Mouse (Mus musculus) cerebral cortex, adult 2 months (tissue): ENCODE measurements around the gene Intu.

ENCODE experiments used
- WGBS: fragments of 180-500 bp; shearing (Covaris S2); methylation state at CpG from one replicate; pipeline ENCODE4 v1.1.7; 2018; 5-methylcytosine and 5-hydroxymethylcytosine counted together

Intu gene

DNA sequence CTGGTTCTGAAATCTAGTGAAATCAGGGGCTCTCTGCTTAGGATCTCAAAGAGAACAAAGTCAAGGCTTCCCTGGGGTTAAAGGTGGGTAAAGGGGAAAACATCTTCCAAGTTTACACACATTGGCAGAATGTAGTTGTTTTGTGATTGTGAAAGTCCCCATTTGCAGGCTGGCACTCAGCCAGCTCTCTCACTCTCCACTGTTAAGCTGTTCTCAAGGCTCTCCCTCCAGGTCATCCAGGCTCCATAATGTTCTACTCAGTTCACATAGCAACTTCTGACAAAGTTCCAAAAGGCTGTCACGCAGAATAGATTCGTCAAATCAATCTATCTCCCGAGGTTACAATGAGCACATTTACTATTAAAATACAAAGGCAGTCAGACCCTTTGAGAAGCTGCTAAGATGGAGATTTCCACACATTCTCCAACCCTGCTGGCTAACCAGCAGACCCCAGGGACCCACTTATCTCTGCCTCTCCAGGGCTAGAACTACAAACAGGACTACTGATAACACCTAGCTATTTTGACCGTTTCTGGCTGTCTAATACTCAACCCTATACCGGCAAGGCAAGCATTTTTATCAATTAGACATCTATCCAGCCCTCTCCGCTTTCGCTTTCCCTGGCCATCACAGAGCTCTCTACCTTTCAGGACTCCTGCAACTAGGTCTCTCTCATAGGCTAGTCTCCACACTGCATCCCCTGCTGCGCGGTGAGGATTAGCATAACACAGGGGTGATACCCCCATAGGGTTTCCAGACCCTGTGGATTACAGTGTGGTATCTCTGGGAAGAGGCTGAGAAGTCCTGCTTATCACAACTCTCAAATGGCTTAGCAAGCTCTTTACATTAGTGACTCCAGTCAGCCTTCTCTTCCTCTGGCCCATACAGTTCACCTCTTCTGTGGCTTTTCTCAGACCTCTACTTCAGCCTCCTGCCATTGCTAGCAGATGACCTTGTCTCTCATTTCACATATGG is 2.8 kb upstream of the Intu start:
- 53% methylated on average over 9 of the region's 9 CpGs for WGBS

DNA sequence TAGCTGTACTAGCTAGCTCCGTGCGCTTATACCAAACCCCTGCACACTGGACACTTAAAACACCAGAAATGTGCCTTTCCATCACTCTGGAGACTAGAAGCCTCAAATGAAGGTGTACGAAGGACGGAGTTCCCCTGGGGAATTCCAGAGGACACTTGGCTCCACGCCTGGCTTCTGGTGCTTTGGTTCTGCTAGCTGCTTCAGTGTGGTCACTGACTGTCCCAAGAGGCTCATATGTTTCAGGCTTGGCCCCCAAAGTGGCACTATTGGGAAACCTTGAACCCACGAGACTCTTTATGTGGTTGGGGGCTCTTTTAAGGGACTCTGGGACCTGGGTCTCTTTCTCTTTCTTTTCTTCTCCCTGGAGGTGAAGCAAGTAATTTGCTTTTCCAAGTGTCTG is 2.1 kb upstream of the Intu start:
- WGBS, result 84% methylated on average over 6 of the region's 6 CpGs

DNA sequence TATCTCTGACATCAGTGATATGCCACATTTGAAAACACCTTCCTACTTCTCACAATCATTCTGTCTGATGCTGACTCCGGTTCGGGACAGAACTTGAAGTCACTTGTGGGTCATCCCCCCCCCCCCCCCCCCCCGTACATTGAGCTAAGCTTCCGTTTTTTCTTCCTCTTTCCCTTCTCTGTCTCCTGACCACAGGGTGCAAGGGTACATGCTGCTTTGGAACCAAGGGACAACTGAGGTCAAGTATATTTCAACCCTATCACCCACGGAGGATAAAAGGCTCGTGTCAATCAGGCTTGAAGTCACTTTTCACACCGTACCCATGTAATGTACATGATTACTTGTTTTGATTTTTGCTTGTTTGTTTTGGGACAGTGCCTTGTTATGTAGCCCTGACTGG is 241 bp upstream of the Intu start:
- WGBS, result 18% methylated on average over 7 of the region's 7 CpGs

DNA sequence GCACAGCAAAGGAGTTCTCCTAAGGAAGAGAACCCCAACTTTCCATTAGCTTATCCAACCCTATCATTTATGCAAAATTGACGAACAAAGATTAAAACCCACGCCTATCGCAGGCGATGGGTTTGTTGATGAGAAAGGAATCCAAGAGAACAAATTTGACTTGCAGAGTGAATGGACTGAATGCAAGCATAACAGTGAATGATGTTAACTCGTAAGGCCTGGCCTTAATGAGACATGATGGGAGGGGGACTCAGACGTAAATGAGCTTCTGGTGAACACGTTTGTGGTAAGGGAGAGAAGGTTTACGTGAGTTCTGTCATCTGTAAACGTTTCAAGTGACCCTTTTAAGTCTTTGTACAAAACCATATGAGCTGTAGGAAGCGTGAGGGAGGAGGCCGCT is 1.2 kb downstream of the Intu start:
- WGBS, result 43% methylated on average over 11 of the region's 11 CpGs

GRCm38 (mm10) chr3:40534141-40534540 is 3.1 kb downstream of the Intu start:
- WGBS, result 31% methylated on average over 4 of the region's 4 CpGs

DNA sequence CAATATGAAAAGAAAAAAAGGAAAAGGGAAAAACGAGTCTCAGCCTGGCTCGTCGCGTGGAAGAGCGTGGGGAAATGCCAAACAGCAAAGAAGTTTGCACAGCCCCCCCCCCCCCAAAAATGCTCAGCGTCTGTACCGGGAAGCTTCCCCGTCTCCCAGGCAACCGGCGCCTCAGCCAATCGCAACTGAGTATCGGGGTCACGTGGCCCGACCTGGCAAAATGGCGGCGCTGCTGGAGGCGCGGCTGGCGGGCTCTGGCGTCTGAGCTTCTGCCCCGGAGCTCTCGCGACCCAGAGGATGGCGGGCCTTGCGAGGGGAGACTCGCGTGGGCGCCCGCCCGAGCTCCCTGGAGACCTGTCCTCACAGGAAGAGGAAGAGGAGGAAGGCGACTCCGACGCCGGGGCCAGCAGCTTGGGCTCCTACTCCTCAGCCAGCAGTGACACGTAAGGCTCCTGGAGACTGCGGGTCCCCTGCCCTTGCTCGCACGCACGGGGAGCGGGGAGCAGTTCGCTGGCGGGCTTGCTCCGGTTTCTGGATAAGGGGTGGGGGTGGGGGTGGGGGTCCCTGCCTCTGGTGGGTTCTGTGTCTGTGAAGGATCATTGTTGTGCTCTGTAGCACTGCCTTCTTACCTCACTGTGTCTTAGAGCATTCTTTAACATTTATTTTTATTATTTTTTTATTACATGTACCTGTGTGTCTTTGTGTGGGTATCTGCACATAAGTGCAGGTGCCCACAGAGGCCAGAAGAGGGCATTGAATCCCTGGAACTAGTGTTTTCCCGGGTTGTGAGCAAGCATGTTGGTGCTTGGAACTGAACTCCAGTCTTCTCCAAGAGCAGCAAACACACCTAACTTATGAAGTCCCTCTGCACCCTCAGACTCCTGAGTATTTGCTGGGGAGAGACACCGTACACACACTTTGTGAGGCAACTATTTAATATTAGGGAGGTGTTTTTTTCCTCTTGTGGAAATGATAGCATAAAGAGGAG is 9.8 kb downstream of the Intu start:
- WGBS, result 4% methylated on average over 44 of the region's 45 CpGs

GRCm38 (mm10) chr3:40546621-40547020 is 15.5 kb downstream of the Intu start:
- WGBS, result 89% methylated on average over 4 of the region's 4 CpGs

- 79% methylated on average over 10 of the region's 10 CpGs for WGBS
Observed at GRCm38 (mm10) chr3:40652941-40653352, 121.9 kb downstream of the Intu start.

GRCm38 (mm10) chr3:40653582-40653981 is 122.5 kb downstream of the Intu start:
- WGBS, result 93% methylated on average over 16 of the region's 16 CpGs

GRCm38 (mm10) chr3:40654028-40654427 is 122.9 kb downstream of the Intu start:
- WGBS, result 79% methylated on average over 11 of the region's 11 CpGs

DNA sequence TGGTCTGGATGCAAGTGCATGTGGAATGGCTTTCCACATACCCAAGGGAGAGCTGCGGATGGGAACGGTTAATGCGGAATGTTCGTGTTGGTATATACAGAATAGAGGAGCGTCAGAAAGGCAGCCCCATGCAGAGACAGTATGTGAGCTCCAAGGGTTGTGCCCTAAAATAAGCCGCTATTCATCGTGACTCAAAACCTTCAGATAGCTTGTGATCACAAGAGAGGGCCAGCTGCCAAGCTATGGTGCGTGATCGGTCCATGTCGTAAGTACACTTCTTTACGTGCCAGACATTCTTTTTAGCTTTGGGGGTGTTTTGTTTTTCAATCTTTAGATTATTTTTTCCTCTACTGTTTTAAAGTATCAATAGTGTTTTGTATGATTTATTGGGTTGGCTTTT is 124.5 kb downstream of the Intu start:
- 81% methylated on average over 11 of the region's 11 CpGs for WGBS

- WGBS, result 74% methylated on average over 5 of the region's 5 CpGs
Observed at GRCm38 (mm10) chr3:40656339-40656738, 125.3 kb downstream of the Intu start.

DNA sequence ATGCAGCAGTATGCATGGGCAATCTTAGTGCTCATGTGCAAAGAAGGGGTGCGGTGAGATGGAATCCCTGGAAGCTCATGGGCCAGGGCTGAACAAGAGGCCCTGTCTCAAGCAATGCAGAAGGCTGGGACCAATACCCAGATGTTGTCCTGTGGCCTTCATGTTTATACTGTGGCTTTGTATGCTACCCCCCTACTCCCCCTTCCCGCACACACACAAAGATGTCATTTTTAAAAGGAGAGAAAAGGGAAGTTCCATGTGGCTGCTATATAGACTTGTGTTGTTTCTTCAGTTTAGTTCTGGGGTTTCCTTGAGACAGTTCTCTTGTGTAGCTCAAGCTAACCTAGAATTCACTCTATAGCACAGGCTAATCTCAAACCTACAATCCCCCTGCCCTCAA is 129.1 kb downstream of the Intu start:
- 78% methylated on average over 2 of the region's 2 CpGs for WGBS

DNA sequence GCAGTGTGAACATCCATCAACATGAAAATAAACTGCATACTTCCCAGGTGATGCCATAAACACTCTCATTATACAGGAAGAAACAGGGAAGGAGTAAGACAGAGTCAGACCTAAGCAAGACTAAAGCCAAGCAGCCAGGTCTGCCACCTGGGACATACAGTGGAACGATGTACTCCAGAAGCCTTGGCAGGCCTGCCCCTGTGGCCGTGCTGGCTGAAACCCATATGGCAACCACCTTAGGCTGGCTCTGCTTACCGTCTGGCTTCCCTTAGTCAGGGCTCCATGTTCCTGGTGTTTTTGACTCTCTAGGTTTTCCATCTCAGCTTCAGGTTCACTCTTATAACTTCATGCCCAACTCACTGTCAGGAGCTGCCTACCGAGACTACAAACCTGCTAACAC is 135.0 kb downstream of the Intu start:
- WGBS, result 80% methylated on average over 4 of the region's 4 CpGs

DNA sequence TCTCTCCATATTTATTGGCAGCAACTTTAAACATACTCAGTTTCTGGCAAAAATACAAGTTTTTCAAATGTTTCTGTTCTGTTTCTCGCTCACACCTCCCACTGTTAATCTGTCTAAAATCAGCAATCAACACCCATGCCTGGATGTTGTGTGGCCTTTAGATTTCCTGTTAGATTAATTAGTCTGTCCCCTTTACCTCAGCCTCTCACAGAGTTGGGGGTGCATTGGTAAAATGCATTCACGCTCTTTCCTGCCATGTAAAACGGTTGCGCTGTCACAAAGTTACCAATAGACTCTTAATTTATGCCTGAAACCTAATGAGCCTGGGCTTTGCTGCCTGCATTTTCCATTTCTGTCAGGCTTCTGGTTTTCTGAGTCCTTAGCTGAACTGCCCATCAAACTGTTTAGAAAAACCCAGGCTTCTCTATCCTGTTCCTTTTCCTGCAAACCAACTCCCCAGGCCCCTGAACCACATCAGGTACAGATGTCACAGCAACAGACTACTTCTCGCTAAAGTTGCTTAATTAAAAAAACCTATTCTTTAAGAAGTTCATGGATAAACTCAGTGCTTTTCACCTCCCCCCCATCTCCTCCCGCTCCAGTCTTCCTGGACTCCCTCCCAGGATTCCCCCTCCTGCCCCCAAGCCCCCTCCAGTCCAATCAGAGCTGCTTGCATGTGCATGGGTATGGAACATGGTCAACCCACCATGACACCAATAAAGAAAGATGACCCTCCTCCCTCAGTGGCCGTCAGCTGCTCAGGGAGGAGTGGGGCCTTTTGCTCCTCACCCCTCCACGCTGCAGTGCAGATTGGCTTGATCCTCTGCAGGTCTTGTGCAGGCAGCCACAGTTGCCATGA is 136.0 kb downstream of the Intu start:
- 67% methylated on average over 8 of the region's 8 CpGs for WGBS

- WGBS, result 87% methylated on average over 6 of the region's 6 CpGs
Observed at GRCm38 (mm10) chr3:40668889-40669288, 137.8 kb downstream of the Intu start.

GRCm38 (mm10) chr3:40669395-40669794 is 138.3 kb downstream of the Intu start:
- 96% methylated on average over 3 of the region's 3 CpGs for WGBS

GRCm38 (mm10) chr3:40673515-40673914 is 142.4 kb downstream of the Intu start:
- 67% methylated on average over 1 of the region's 1 CpGs for WGBS

DNA sequence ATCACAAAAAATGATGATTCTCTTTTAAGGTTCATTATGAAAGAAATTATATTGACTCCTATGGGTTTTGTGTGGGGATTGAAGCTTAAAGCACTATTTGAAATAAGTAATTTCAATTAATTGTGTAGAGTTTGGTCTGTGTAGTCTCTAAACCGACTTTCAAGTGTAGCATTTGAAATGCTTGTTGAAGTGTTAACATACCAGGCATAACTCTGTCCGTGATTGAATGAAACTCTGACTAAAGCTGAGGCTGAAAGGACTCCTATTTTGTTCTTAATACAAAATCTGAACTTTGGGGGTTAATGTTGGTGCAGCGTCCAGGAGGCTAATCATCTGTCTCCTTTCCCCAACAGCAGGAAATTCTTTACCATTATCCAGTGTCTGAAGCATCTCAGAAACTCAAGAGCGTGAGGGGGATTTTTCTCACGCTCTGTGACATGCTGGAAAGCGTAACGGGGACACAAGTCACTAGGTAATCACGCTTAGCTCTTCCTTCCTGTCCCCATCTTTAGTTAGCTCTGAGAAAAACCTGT is 143.9 kb downstream of the Intu start:
- 79% methylated on average over 8 of the region's 8 CpGs for WGBS

GRCm38 (mm10) chr3:40678856-40679255 is 147.8 kb downstream of the Intu start:
- WGBS, result 79% methylated on average over 1 of the region's 1 CpGs

DNA sequence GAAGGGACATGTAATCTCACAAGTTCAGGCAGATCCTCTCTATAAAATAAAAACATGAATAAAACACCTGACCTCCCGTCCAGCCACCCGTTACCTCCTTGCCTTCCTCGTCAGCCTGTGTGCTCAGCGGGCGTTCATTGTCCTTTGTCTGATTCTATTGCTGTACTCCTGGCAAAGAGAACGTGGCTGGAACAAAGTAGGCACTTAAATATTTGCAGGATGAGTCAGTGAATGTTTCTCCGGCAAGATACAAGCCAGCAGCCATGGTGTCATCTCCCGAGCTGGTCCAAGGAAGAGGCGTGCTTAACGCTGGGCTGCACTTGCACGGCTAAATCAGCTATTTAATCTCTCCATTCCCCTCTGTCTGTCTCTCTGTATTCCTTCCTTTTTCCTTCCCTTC is 151.3 kb downstream of the Intu start:
- WGBS, result 37% methylated on average over 11 of the region's 11 CpGs
